Mouse (Mus musculus): Measurements from ENCODE around the gene Usp39. TPM values are rescaled to one million over a fixed set of nuclear protein-coding genes. Genes with fewer than 3 reads are reported as not detected.

Usp39 gene
- polyA plus RNA-seq, 1 experiment from 2014 or later, result 51.7 TPM

GRCm38 (mm10) chr6:72358086-72358764 is 13.2 kb upstream of the Usp39 start:
- Histone ChIP-seq H3K4me1 (peaks cover 61% of the 10 kb centered on the region), H3K4me2 (replicated peaks) (no peak overlapping the region), H3K9me3 (no peaks in the 10 kb centered on the region), H3K36me3 (peaks cover 30% of the 10 kb centered on the region), H3K9ac (0 out of 2 replicates have a peak overlapping the region, but pooled peaks have one; percentile 25), H3K4me3 (no peak overlapping the region), H3K27me3 (no peaks in the 10 kb centered on the region), H3K27ac (no peak overlapping the region)
- ATAC-seq (ENCODE audit: low FRiP score, low read depth), result no peak
- 81% methylated on average over 10 of the region's 10 CpGs for WGBS

DNA sequence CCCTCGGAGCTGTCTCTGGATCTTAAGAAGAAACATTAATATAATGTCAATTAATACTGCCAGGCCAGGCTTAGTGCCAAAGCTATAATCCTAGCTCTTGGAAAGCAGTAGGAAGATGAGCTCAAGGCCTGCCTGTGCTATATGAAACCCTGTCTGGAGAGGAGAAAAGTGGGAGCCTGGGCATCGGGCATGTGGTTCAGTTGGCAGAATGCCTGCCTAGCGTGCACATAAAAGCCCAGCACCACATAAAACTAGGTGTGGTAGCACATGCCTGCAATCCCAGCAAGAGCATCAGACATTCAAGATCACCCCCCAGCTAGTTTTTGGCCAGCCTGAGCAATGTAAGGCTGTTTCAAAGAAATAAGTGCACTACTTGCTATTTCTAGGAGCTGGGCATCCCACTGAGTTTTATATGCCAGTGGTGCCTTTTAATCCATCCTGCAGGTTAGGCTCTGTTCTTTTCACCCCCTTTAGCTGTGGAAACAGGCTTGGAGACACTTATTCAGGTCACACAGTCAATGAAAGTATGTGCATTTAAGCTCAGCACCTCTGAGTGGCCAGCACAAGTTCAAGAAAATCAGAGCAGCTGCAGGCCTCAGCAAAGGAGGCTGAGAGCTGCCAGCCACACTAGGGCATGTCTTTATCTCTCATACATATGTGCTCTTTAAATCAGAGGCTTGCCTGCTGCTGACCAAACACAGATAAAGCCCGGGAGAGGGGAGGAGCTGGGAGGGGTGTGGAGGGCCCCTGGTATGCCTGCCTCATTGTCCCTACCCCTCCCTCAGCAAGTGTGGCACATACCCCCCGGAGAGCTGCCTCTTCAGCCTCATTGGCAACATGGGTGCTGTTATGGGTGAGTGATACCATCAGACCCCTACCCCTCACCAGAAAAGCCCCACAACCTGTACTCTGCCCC is 12.4 kb upstream of the Usp39 start:
- Histone ChIP-seq H3K9me3 (no peaks in the 10 kb centered on the region), H3K36me3 (peaks cover 30% of the 10 kb centered on the region), H3K4me1 (peaks cover 64% of the 10 kb centered on the region), H3K4me3 (no peak overlapping the region), H3K4me2 (replicated peaks) (no peak overlapping the region), H3K27ac (peak overlapping the region; percentile 44; the same call in 1 of the 2 replicates), H3K27me3 (no peaks in the 10 kb centered on the region), H3K9ac (peak overlapping the region; percentile 25; the same call in 1 of the 2 replicates)
- WGBS, result 70% methylated on average over 5 of the region's 5 CpGs
- ATAC-seq (ENCODE audit: low FRiP score, low read depth), result no peak

GRCm38 (mm10) chr6:72356001-72356532 is 11.1 kb upstream of the Usp39 start:
- H3K36me3 ChIP-seq, result peaks cover 30% of the 10 kb centered on the region
- ATAC-seq (ENCODE audit: low FRiP score, low read depth), result no peak
- no peaks in the 10 kb centered on the region for H3K27me3 ChIP-seq
- H3K4me3 ChIP-seq, result peak overlapping the region; percentile 63
- peak overlapping the region; percentile 94 for H3K4me2 ChIP-seq (replicated peaks)
- H3K9ac ChIP-seq, result peak overlapping the region; percentile 76
- no peak overlapping the region for H3K27ac ChIP-seq
- H3K4me1 ChIP-seq, result peaks cover 68% of the 10 kb centered on the region
- 35% methylated on average over 6 of the region's 8 CpGs for WGBS
- no peaks in the 10 kb centered on the region for H3K9me3 ChIP-seq

- Histone ChIP-seq H3K27me3 (no peaks in the 10 kb centered on the region), H3K36me3 (peaks cover 32% of the 10 kb centered on the region), H3K9ac (peak within 1 kb of the TSS; percentile 76), H3K9me3 (no peaks in the 10 kb centered on the region), H3K4me2 (replicated peaks) (peak within 1 kb of the TSS; percentile 94), H3K27ac (no peak within 1 kb of the TSS), H3K4me3 (peak within 1 kb of the TSS; percentile 63), H3K4me1 (peaks cover 60% of the 10 kb centered on the region)
- under 1% methylated on average over 68 of the region's 71 CpGs for WGBS
- ATAC-seq (ENCODE audit: low FRiP score, low read depth), result peak; percentile 85
Observed at GRCm38 (mm10) chr6:72355066-72355911, 10.3 kb upstream of the Usp39 start, which contains the start of gene Tmem150a. Gene Tmem150a (plus strand): TSS chr6:72355447.

DNA sequence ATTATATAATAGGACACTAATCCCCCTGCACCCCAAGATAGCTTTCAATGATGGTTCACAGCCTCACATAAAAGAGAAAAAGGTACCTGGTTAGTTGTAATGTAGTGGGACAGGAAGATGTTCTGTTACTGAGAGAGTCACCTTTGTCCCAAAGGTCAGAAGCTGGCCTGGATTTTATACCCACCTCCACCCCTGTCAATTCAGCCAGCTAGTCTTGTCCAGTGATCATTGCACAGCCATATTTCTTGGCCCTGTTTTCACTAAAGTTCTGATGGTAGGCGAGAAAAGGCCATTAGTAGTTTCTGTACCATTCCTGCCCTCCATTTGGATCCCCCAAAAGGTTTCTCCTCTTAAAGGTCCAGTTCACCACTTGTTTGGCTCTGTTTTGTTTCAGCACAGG is 9.0 kb upstream of the Usp39 start:
- Histone ChIP-seq H3K9me3 (no peaks in the 10 kb centered on the region), H3K4me3 (no peak overlapping the region), H3K27ac (no peak overlapping the region), H3K36me3 (peaks cover 32% of the 10 kb centered on the region), H3K4me1 (peaks cover 59% of the 10 kb centered on the region), H3K9ac (no peak overlapping the region), H3K27me3 (no peaks in the 10 kb centered on the region), H3K4me2 (replicated peaks) (no peak overlapping the region)
- no peak for ATAC-seq (ENCODE audit: low FRiP score, low read depth)
- WGBS, result 64% methylated on average over 1 of the region's 1 CpGs

- Histone ChIP-seq H3K4me2 (replicated peaks) (0 out of 2 replicates have a peak overlapping the region, but pooled peaks have one; percentile 11), H3K4me1 (peaks cover 68% of the 10 kb centered on the region), H3K9ac (no peak overlapping the region), H3K27me3 (no peaks in the 10 kb centered on the region), H3K4me3 (no peak overlapping the region), H3K9me3 (no peaks in the 10 kb centered on the region), H3K36me3 (peaks cover 27% of the 10 kb centered on the region), H3K27ac (peak overlapping the region; percentile 63; the same call in 1 of the 2 replicates)
- WGBS, result 43% methylated on average over 5 of the region's 5 CpGs
- ATAC-seq (ENCODE audit: low FRiP score, low read depth), result no peak
Observed at GRCm38 (mm10) chr6:72352636-72353405, 7.8 kb upstream of the Usp39 start.

DNA sequence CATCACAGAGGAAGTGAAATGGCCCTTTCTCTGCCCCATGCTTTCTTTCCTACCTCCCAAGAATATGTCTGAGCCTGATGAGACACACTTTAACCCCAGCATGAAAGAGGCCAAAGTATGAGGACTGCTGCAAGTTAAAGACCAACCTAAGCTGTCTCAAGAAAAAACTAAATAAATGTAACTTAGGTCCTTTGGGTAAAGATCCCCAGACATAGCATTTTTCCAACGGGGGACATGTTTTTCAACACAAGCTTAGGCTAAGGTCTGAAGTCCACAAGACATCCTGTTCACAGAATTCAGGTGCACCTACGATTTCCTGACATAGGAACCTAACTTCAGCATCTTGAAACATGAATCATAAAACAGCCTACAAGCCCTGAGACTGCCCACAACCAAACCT is 5.2 kb upstream of the Usp39 start:
- WGBS, result 93% methylated on average over 2 of the region's 2 CpGs
- no peak overlapping the region for H3K9ac ChIP-seq
- peaks cover 62% of the 10 kb centered on the region for H3K4me1 ChIP-seq
- no peaks in the 10 kb centered on the region for H3K27me3 ChIP-seq
- peaks cover 25% of the 10 kb centered on the region for H3K36me3 ChIP-seq
- no peak overlapping the region for H3K4me3 ChIP-seq
- no peak for ATAC-seq (ENCODE audit: low FRiP score, low read depth)
- H3K4me2 ChIP-seq (replicated peaks), result no peak overlapping the region
- H3K27ac ChIP-seq, result no peak overlapping the region
- H3K9me3 ChIP-seq, result no peaks in the 10 kb centered on the region

- H3K27me3 ChIP-seq, result no peaks in the 10 kb centered on the region
- peak overlapping the region; percentile 91 for H3K9ac ChIP-seq
- ATAC-seq (ENCODE audit: low FRiP score, low read depth), result no peak
- no peak overlapping the region for H3K27ac ChIP-seq
- no peaks in the 10 kb centered on the region for H3K9me3 ChIP-seq
- H3K4me3 ChIP-seq, result peak overlapping the region; percentile 85
- H3K4me2 ChIP-seq (replicated peaks), result peak overlapping the region; percentile 88
- peaks cover 61% of the 10 kb centered on the region for H3K4me1 ChIP-seq
- H3K36me3 ChIP-seq, result peaks cover 25% of the 10 kb centered on the region
- WGBS, result 83% methylated on average over 10 of the region's 10 CpGs
Observed at GRCm38 (mm10) chr6:72348411-72348810, 3.4 kb upstream of the Usp39 start.

DNA sequence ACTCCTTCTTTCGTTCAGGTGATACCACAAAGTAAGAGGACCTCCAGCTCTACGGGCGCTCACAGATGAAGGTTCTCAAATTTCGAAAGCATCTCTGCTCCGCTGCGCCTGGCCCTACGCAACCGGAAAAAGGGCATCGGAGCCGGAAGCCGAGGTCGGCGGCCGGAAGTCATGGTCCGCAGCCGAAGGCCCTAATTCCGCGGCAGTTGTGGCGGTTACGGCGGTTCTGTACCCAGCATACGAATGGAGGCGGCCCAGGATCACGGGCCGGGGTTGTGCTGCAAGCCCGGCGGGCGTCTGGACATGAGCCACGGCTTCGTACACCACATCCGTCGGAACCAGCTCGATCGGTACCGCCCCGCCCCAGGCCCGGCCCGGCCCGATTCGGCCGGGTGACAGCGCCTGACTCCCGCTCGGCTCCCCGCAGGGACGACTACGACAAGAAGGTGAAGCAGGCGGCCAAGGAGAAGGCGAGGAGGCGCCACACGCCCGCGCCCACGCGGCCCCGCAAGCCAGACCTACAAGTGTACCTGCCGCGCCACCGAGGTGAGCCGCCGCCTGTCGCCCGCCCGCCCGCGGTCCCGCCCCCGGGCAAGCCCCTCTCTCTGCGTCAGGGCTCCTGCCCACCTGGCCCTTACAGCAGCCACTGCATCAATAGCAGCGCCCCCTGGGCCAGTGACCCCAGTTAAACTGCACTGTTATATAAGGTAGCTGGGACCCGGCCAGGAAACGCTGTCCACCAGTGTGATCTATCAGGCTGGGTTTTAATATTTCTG is 2.4 kb upstream of the Usp39 start, which contains the start of gene 0610030E20Rik:
0610030E20Rik (plus strand) TSS at position 152 of the 776 bp plus-strand sequence.
- H3K27me3 ChIP-seq, result no peaks in the 10 kb centered on the region
- peak within 1 kb of the TSS; percentile 88 for H3K4me2 ChIP-seq (replicated peaks)
- peaks cover 50% of the 10 kb centered on the region for H3K4me1 ChIP-seq
- no peaks in the 10 kb centered on the region for H3K9me3 ChIP-seq
- H3K4me3 ChIP-seq, result peak within 1 kb of the TSS; percentile 85
- H3K27ac ChIP-seq, result peak within 1 kb of the TSS; percentile 89
- peak within 1 kb of the TSS; percentile 91 for H3K9ac ChIP-seq
- WGBS, result under 1% methylated on average over 60 of the region's 72 CpGs
- peaks cover 27% of the 10 kb centered on the region for H3K36me3 ChIP-seq
- peak; percentile 74 for ATAC-seq (ENCODE audit: low FRiP score, low read depth)

DNA sequence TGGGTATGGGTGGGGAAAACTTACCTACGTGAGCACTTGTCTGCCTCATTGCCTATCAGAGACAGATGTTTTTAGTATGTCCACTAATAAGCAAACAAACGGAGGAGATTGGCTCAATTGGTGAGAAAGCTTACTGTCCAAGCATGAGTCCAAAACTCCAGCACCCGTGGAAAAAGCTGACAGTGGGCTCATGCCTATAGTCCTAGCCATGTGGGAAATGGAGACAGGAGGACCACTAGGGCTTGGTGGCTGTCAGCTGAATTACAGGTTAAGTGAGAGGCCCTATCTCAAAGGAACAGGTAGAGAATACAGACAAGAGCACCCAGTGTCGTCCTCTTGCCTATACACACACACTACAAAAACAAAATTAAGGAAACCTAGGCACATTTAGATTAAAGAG is 1.3 kb upstream of the Usp39 start:
- Histone ChIP-seq H3K4me2 (replicated peaks) (0 out of 2 replicates have a peak overlapping the region, but pooled peaks have one; percentile 1), H3K4me1 (peaks cover 41% of the 10 kb centered on the region), H3K27me3 (no peaks in the 10 kb centered on the region), H3K4me3 (no peak overlapping the region), H3K36me3 (peaks cover 32% of the 10 kb centered on the region), H3K27ac (no peak overlapping the region), H3K9ac (no peak overlapping the region), H3K9me3 (no peaks in the 10 kb centered on the region)
- no peak for ATAC-seq (ENCODE audit: low FRiP score, low read depth)
- whole genome bisulfite sequencing, result 88% methylated on average over 4 of the region's 4 CpGs
